Mouse (Mus musculus): Measurements from ENCODE around the gene Ralgps1.

- TF ChIP-seq CTCF (IDR thresholded peaks at IDR 0.05; ENCODE audit: control insufficient read depth, insufficient read depth, insufficient read length) (no peak), FOSL1 (IDR thresholded peaks at IDR 0.05; ENCODE audit: insufficient read depth, low read length, poor library complexity, severe bottlenecking) (no peak), MYOD1 (IDR thresholded peaks at IDR 0.05; ENCODE audit: control insufficient read depth, insufficient read length, low read depth) (no peak), MAX (IDR thresholded peaks at IDR 0.05) (no peak), MYOG (IDR thresholded peaks at IDR 0.05; ENCODE audit: control insufficient read depth, extremely low read depth, insufficient read length) (no peak), CEBPB (IDR thresholded peaks at IDR 0.05; ENCODE audit: low read depth) (no peak)
Measured at GRCm38 (mm10) chr2:33165229-33165628, 206.1 kb downstream of the Ralgps1 start.
